Mouse (Mus musculus): ENCODE results near the gene Mybpc2. TPM values are rescaled to one million over a fixed set of nuclear protein-coding genes. Genes with fewer than 3 reads are reported as not detected.

The Mybpc2 gene
- polyA plus RNA-seq, 1 experiment from 2014 or later = 0.31 TPM

DNA sequence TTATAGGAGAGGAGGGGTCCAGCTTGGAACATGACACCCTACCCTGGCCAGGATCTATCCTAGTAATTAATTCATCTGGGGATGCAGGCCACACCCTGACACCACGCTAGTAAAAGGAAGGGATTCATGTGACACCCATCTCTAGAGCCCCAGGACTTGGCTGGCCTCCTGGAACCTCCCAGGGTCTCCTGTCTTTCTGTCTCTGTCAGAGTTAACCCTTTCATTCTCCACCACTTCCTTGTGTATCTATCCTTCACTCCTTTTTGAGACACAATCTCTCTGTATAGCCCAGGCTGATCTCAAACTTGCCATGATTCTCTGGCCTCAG lies 51.9 kb downstream of the Mybpc2 start:
- 36% methylated on average over 1 of the region's 1 CpGs for WGBS (ENCODE audit: insufficient replicate concordance)
- ATAC-seq (ENCODE audit: low read depth) = no peak
- H3K9me3 ChIP-seq (replicated peaks; ENCODE audit: control insufficient read depth, low read length) = no peaks in the 10 kb centered on the region
- peaks cover 27% of the 10 kb centered on the region for H3K27me3 ChIP-seq (ENCODE audit: control insufficient read depth, insufficient read depth, low read depth, low read length)
- peaks cover 8% of the 10 kb centered on the region for H3K36me3 ChIP-seq (ENCODE audit: control insufficient read depth, insufficient read depth)
- peak overlapping the region; percentile 20; the same call in 1 of the 2 replicates for H3K9ac ChIP-seq (ENCODE audit: low read depth, low read length)
- peaks cover 51% of the 10 kb centered on the region for H3K4me1 ChIP-seq (ENCODE audit: control insufficient read depth, low read depth, low read length)
- no peak overlapping the region for H3K4me2 ChIP-seq (ENCODE audit: low read depth, low read length)
- no peak overlapping the region for H3K4me3 ChIP-seq (ENCODE audit: low read depth, low read length)
- 0 out of 2 replicates have a peak overlapping the region, but pooled peaks have one; percentile 53 for H3K27ac ChIP-seq (ENCODE audit: low read length)

- H3K4me1 ChIP-seq (ENCODE audit: control insufficient read depth, low read depth, low read length) = peaks cover 56% of the 10 kb centered on the region
- 53% methylated on average over 6 of the region's 6 CpGs for WGBS (ENCODE audit: insufficient replicate concordance)
Measured at GRCm38 (mm10) chr7:44471880-44472557, 52.4 kb downstream of the Mybpc2 start.

DNA sequence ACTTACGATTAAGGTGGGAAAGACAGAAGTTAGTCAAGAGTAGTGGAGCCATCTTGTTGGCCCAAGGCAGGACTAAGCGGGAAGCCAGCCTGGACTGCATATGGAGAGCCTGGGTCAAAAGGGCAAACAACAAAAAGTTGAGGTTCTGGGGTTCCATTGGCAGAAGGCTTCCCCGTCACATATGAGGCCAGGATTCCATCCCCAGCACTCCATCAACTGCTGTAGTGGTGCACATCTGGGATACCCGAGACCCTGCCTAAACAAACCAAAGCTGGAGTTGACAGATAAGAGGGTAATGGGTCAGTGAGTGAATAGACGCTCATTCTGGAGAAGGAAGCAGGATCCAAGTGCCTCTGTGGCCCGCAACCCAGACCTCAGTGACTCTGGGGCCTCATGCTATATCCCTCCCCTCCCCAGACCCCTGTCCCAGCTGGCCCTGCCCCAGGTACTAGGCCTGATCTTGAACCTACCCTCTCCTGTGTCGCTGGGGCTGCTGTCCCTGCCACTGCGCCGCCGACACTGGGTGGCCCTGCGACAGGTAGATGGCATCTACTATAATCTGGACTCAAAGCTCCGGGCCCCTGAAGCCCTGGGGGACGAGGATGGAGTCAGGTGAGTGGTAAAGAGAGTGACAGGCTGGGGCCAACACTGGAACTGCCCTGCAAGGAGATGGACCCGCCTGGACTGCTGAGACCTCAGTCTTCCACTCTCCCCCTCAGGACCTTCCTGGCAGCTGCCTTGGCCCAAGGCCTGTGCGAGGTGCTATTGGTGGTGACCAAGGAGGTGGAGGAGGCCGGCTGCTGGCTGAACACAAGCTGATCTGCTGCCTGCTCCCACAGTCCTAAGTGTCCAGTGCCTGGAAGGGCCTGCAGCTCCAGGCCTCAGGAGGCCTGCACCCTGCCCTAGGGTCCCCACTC lies 53.5 kb downstream of the Mybpc2 start:
- 72% methylated on average over 16 of the region's 16 CpGs for WGBS (ENCODE audit: insufficient replicate concordance)
- Histone ChIP-seq H3K9me3 (replicated peaks; ENCODE audit: control insufficient read depth, low read length) (no peaks in the 10 kb centered on the region), H3K4me3 (ENCODE audit: low read depth, low read length) (peak overlapping the region; percentile 97), H3K4me2 (ENCODE audit: low read depth, low read length) (peak overlapping the region; percentile 70), H3K27me3 (ENCODE audit: control insufficient read depth, insufficient read depth, low read depth, low read length) (peaks cover 18% of the 10 kb centered on the region), H3K9ac (ENCODE audit: low read depth, low read length) (peak overlapping the region; percentile 96), H3K27ac (ENCODE audit: low read length) (peak overlapping the region; percentile 90), H3K36me3 (ENCODE audit: control insufficient read depth, insufficient read depth) (peaks cover 8% of the 10 kb centered on the region), H3K4me1 (ENCODE audit: control insufficient read depth, low read depth, low read length) (peaks cover 65% of the 10 kb centered on the region)
- no peak for ATAC-seq (ENCODE audit: low read depth)

More at GRCm38 (mm10) chr7:44471880-44472557, 52.4 kb downstream of the Mybpc2 start:
- Histone ChIP-seq H3K9me3 (replicated peaks; ENCODE audit: control insufficient read depth, low read length) (no peaks in the 10 kb centered on the region), H3K36me3 (ENCODE audit: control insufficient read depth, insufficient read depth) (peaks cover 8% of the 10 kb centered on the region), H3K4me3 (ENCODE audit: low read depth, low read length) (no peak overlapping the region), H3K27ac (ENCODE audit: low read length) (peak overlapping the region; percentile 90), H3K4me2 (ENCODE audit: low read depth, low read length) (no peak overlapping the region), H3K27me3 (ENCODE audit: control insufficient read depth, insufficient read depth, low read depth, low read length) (peaks cover 23% of the 10 kb centered on the region), H3K9ac (ENCODE audit: low read depth, low read length) (peak overlapping the region; percentile 31; the same call in 1 of the 2 replicates)
- no peak for ATAC-seq (ENCODE audit: low read depth)

- H3K9ac ChIP-seq (ENCODE audit: low read depth, low read length) = peak overlapping the region; percentile 96
- WGBS (ENCODE audit: insufficient replicate concordance) = 55% methylated on average over 16 of the region's 16 CpGs
Measured at GRCm38 (mm10) chr7:44469677-44470675, 54.5 kb downstream of the Mybpc2 start.

DNA sequence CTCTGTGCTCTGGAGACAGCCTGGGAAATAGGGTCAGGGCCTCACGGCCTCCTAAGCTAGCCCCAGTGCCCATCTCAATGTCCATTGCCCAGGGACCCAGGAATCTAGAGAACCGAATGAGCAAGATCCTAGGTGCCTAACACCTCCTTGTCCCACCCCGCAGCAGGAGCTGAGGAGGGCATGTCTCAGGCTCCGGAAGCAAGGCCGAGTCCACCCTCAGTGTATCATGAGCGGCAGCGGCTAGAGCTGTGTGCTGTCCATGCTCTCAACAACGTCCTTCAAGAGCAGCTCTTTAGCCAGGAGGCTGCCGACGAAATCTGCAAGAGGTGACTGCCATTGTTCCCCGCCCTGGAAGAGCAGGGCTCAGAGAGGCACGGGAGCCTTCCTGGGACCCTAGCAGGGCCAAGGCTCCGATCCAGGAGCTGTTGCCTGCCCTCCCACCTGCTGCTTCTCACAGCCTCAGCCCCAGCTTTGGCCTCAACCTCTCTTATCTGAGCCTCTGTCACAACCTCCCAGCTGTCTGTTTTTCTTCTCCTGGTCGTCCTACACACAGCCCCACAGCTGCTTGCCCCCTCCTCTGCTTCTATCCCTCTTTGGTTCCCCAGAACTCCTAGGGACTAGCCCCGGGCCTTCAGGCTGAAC lies 55.7 kb downstream of the Mybpc2 start:
- Histone ChIP-seq H3K4me2 (ENCODE audit: low read depth, low read length) (peak overlapping the region; percentile 70), H3K27me3 (ENCODE audit: control insufficient read depth, insufficient read depth, low read depth, low read length) (peaks cover 9% of the 10 kb centered on the region), H3K36me3 (ENCODE audit: control insufficient read depth, insufficient read depth) (peaks cover 8% of the 10 kb centered on the region), H3K9ac (ENCODE audit: low read depth, low read length) (peak overlapping the region; percentile 96), H3K4me1 (ENCODE audit: control insufficient read depth, low read depth, low read length) (peaks cover 84% of the 10 kb centered on the region), H3K9me3 (replicated peaks; ENCODE audit: control insufficient read depth, low read length) (no peaks in the 10 kb centered on the region), H3K27ac (ENCODE audit: low read length) (peak overlapping the region; percentile 90), H3K4me3 (ENCODE audit: low read depth, low read length) (peak overlapping the region; percentile 97)
- ATAC-seq (ENCODE audit: low read depth) = 0 out of 2 replicates have a peak, but pooled peaks have one; percentile 10
- 49% methylated on average over 15 of the region's 15 CpGs for WGBS (ENCODE audit: insufficient replicate concordance)

More at GRCm38 (mm10) chr7:44469677-44470675, 54.5 kb downstream of the Mybpc2 start:
- H3K27me3 ChIP-seq (ENCODE audit: control insufficient read depth, insufficient read depth, low read depth, low read length) = peaks cover 8% of the 10 kb centered on the region
- peak overlapping the region; percentile 90 for H3K27ac ChIP-seq (ENCODE audit: low read length)
- H3K9me3 ChIP-seq (replicated peaks; ENCODE audit: control insufficient read depth, low read length) = no peaks in the 10 kb centered on the region
- H3K36me3 ChIP-seq (ENCODE audit: control insufficient read depth, insufficient read depth) = peaks cover 8% of the 10 kb centered on the region
- peak; percentile 51 for ATAC-seq (ENCODE audit: low read depth)
- peaks cover 72% of the 10 kb centered on the region for H3K4me1 ChIP-seq (ENCODE audit: control insufficient read depth, low read depth, low read length)
- H3K4me2 ChIP-seq (ENCODE audit: low read depth, low read length) = peak overlapping the region; percentile 70
- peak overlapping the region; percentile 97 for H3K4me3 ChIP-seq (ENCODE audit: low read depth, low read length)

- Histone ChIP-seq H3K27ac (ENCODE audit: low read length) (peak within 1 kb of the TSS; percentile 90), H3K9me3 (replicated peaks; ENCODE audit: control insufficient read depth, low read length) (no peaks in the 10 kb centered on the region), H3K4me2 (ENCODE audit: low read depth, low read length) (peak within 1 kb of the TSS; percentile 70), H3K27me3 (ENCODE audit: control insufficient read depth, insufficient read depth, low read depth, low read length) (peaks cover 17% of the 10 kb centered on the region), H3K4me3 (ENCODE audit: low read depth, low read length) (peak within 1 kb of the TSS; percentile 97), H3K9ac (ENCODE audit: low read depth, low read length) (peak within 1 kb of the TSS; percentile 96), H3K4me1 (ENCODE audit: control insufficient read depth, low read depth, low read length) (peaks cover 79% of the 10 kb centered on the region), H3K36me3 (ENCODE audit: control insufficient read depth, insufficient read depth) (peaks cover 8% of the 10 kb centered on the region)
- ATAC-seq (ENCODE audit: low read depth) = peak; percentile 89
- WGBS (ENCODE audit: insufficient replicate concordance) = under 1% methylated on average over 42 of the region's 42 CpGs
Measured at GRCm38 (mm10) chr7:44467811-44468411, 56.5 kb downstream of the Mybpc2 start, which contains the start of gene Josd2. Gene Josd2, plus strand, starts transcription at chr7:44467980.

GRCm38 (mm10) chr7:44466888-44467311 lies 57.6 kb downstream of the Mybpc2 start:
- H3K4me2 ChIP-seq (ENCODE audit: low read depth, low read length) = peak overlapping the region; percentile 43; the same call in 1 of the 2 replicates
- peaks cover 27% of the 10 kb centered on the region for H3K27me3 ChIP-seq (ENCODE audit: control insufficient read depth, insufficient read depth, low read depth, low read length)
- ATAC-seq (ENCODE audit: low read depth) = no peak
- H3K4me1 ChIP-seq (ENCODE audit: control insufficient read depth, low read depth, low read length) = peaks cover 69% of the 10 kb centered on the region
- H3K9ac ChIP-seq (ENCODE audit: low read depth, low read length) = peak overlapping the region; percentile 33; the same call in 1 of the 2 replicates
- WGBS (ENCODE audit: insufficient replicate concordance) = 73% methylated on average over 16 of the region's 16 CpGs
- peak overlapping the region; percentile 78; the same call in 1 of the 2 replicates for H3K27ac ChIP-seq (ENCODE audit: low read length)
- H3K9me3 ChIP-seq (replicated peaks; ENCODE audit: control insufficient read depth, low read length) = no peaks in the 10 kb centered on the region
- peaks cover 8% of the 10 kb centered on the region for H3K36me3 ChIP-seq (ENCODE audit: control insufficient read depth, insufficient read depth)
- H3K4me3 ChIP-seq (ENCODE audit: low read depth, low read length) = peak overlapping the region; percentile 97; the same call in 1 of the 2 replicates
